Mouse (Mus musculus) bone marrow, adult 2 months (tissue): Measurements from ENCODE around the gene Xdh.

Source experiments
- CTCF ChIP-seq: fragments of 200-500 bp; IDR thresholded peaks from 2 replicates; pipeline ENCODE4 v1.5.1; 2011; ENCODE audit warnings: low read length, control low read depth; ENCODE audit not compliant: control insufficient read depth, insufficient read depth
- POLR2A ChIP-seq: fragments of 200-500 bp; IDR thresholded peaks from 2 replicates; pipeline ENCODE4 v1.6.1; 2011; ENCODE audit warnings: low read depth, mild to moderate bottlenecking, control low read depth, low read length, borderline replicate concordance; ENCODE audit not compliant: control insufficient read depth

DNA sequence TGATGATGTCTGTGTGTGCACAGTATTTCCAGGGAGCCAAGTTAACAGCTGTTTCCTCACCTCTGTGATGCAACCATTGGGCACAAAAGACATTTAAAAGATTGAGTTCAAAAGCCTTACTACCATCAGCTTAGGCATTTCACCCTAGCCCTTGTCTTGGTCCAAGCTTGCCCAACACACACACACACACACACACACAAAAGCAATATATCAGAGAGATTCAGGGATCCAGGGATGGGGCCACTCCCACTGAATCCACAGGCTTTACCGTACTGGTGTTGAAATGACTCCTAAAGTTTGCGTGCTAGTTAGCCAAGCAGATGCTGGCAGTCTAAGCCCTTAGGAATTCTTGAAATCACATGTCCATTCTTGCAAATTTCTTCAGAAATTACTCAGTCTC is 1.2 kb downstream of the Xdh start:
- TF ChIP-seq CTCF (no peak), POLR2A (no peak)
